Mouse (Mus musculus): ENCODE data around the gene Rxfp4.

Gene Rxfp4

DNA sequence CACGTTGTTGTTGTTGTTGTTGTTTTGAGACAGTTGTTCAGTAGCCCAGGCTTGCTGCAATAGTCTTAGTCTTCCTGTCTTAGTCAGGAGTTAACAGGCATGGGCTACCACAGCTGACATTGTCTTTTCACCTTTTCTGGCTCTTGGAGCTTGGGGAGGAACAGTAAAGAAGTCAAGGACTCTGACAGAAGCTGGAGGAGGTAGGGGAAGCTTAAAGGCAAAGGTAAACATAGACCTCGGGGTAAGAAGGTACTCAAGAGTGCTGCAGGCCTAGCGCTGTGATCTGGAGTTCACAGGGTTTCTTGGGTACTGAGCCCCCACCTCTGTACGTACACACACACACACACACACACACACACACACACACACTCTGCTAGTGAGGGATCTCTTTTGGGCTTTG is 24.2 kb downstream of the Rxfp4 start:
- no peak for DNase-seq

DNA sequence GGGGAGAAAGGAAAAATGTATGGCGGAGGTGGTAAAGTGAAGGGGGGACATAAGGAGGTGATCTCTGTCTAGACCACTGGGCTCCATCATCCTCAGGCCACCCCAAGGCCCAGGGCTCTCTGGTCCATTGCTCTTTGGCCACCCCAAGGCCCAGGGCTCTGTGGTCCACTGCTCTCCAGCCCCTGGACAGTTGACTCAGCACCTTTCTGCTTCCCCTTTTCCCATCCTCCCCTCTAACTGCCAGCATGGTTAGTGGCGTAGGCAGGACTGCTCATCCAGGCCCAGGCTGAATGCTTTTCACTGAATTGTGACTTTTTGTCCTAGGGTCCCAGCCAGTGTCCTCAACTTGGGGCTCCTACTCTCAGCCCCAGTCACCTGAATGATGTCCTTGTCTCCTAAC is 25.4 kb downstream of the Rxfp4 start:
- no peak for DNase-seq

DNA sequence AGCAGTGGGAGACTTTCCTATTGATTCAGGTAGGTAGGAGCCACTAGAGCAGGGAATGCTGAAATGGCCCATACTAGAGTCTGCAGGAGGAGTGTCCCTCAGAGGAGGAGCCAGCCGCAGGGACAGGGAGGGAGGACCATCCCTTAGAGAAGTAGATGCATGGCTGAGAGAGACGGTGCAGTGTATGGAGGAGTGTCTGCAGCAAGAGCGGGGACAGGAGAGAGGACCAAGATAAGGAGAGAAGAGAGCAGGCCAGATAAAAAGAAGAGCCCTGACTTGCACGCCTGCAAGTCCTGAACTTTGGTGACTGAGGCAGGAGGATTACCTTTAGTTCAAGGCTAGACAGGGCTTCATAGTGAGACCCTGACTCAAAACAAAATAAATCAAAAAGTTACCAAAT is 25.8 kb downstream of the Rxfp4 start:
- no peak for DNase-seq

DNA sequence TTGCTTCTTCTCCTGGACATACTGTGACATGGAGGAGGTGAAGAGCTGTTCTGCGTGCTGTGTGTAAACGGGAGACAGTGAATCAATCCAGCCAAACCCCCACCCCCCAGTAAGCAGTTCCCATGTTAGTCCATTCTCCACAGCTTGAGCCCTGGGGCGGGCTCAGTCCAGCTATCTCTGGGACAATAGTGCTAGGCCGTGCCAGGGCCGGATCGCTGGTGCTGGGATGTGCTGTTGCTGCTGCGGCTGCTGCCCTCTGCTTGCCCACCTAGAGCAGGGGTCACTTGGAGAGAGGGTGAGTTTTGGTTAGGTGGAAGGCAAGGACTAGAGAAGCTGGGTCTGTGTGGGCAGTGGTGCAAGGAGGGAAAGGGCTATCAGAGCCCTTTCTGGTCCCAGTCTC is 26.6 kb downstream of the Rxfp4 start:
- no peak for DNase-seq

DNA sequence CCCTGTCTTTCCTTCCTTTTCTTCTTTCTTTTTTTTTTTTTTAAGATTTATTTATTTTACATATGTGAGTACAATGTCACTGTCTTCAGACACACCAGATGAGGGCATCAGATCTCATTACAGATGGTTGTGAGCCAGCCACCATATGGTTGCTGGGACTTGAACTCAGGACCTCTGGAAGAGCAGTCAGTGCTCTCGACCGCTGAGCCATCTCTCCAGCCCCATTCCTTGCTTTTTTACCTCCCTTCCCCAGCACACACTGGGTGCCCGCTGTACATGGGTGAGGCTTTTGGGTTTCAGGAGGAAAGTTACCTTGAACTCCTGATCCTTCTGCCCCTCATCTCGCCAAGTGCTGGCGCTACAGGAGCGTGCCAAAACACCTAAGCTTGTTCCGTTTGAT is 27.4 kb downstream of the Rxfp4 start:
- no peak for DNase-seq

DNA sequence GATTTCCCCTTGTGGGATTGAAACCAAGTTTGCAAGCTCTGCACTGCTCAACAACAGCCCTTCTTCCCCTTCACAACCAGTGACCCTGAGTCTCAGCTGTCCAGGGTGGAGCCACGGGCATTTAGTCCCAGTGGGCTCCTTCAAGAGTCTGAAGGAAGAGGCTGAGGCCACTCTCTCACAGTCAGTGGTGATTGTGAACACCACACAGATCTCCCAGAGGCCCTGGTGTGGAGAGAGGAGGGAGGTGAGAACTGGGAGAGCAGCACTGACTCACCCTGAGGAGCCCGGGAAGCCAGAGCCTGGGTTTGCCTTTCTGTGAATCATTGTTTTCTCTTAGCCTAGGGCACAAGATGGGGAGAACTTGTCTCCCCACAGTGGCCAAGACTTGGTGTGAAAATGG is 28.0 kb downstream of the Rxfp4 start:
- DNase-seq: no peak

DNA sequence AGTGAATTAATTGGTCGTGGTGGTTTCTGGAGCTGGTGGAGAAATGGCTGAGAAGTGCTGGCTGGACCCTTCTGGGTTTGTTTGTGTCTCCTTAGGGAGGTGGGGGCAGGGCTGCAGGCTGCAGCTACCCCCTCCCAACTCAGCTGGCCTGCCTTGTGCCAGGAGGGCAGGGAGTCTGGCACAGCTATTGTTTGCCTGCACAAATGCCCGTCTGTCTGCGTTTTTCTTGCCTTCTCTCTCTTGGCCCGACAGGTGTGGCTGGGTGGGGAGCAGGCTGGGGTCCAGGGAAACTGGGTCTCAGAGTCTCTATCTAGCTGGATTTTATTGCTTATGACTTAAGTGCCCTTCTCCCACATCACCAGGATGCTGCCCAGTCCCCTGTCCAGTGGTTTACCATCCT is 28.6 kb downstream of the Rxfp4 start:
- no peak for DNase-seq

DNA sequence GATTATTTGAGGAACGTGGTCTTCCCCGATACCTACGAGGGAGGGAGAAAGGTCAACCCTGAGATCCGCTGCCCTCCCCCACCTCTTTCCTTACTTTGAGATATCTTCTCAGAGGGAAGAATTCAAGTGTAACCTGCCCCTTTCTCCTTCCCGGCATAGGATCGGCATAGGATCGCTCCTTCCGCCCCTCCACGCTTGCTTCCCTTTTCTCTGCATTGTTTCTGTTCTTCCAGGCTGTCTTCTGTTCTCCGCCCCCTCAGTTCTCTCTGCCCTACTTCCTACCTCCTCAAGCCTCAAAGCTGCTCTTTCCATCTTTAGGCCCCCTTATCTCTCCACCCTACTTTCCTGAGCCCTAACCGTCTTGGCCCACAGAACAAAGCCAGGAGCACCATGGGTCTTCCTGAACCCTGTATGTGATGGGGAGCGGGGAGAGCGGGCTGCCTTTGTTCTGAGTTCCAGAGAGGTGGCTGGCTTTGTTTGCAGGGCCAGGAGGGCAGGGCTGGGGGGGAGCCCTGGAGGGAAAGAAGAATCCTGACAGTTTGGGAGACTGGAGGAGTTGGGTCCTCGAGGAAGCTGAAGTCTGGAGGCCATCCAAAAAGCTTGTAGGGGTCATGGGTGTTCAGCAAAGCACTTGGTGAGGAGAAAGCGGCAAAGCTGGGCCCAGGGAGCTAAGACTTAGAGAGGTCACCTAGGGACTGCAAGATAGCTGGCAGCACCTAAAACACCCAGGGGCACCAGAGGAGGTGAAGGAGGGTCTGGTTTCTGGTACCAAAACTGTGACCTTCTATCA is 29.4 kb downstream of the Rxfp4 start:
- DNase-seq: peak; percentile 17 to 29

DNA sequence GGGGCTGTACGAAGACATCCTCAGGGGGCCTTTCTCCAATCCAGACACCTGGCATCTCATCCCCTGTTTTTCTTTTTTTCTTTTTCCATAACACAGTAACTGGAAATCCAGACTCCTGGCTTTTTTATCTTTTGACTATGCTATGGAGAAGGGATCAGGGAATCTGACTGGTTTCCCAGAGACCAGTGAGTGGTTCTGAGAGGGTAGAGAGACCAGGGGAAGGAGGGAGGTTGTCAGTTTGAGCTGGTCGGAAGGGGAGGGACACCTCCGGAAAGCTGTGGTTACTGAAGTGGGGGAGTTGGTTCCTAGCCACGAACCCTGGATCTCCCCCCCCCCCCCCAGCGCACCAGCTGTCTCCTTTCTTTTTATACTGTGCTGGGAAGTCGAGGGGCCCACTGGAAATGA is 30.0 kb downstream of the Rxfp4 start:
- peak; percentile 26 to 30 for DNase-seq

DNA sequence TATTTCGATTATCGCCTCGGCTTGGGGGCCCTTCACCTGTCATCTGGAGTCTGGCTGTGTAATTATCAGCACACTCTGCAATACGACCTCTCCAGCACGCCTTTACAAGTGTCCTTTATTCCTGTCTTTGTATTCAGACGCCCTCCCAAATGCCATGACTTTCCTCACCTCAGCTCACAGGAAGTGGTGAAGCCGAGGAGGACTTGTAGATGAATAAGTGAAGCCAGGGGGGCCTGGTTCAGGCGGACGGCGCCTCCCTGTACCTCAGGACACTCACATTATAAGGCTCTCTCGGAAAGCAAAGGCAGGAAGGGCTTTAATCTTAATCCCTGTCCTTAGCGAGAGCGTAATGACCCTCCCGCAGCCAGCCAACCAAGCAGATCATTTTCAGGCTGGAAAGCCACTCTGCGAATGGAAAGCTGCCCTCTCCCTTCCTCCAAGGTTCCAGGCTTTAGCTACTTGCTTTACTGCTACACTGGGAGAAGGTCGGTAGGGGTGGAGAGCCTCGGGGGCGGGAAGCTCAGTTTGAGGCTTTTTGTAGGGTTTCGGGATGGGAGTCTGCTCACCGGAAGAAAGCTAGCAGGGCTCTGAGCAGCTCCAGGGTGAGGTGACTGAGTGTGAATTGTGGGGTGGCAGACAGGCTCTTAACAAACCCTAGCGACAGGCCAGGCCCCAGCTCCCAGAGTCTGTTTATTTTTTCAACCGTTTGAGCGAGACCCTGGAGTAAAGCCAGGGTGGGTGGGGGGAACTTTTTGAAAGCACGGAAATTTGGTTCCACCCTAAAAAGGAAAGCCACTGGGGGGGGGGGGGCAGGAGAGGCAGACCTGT is 30.6 kb downstream of the Rxfp4 start:
- peak; percentile 31 for DNase-seq

DNA sequence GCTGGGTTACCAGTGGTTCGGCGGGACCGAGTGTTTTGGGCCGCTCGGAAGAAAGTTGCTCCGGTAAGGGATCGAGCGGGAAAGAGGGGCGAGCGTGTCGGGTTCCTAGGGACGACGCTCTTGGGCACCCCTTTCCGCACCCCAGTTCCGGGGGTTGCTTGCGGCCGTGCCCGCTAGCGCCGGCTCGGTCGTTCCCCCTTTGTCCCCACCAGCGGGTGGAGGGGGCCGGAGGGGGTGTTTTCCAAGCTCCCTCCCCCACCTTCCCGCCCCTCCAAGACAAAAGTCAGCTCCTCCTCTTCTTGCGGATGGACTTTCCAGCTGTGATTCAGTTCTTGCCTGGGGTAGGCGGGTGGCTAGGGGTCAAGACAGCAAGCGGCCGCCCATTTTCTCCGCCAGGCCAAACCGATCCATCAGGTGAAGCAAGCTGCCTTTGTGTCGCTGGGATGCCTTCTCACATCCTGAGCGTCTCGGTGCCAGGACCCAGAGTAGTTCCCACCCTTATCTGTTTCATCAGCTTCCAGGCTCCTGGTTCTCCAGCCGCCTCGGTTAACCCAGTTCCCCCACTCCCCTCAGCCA is 31.3 kb downstream of the Rxfp4 start:
- peak; percentile 28 to 31 for DNase-seq

DNA sequence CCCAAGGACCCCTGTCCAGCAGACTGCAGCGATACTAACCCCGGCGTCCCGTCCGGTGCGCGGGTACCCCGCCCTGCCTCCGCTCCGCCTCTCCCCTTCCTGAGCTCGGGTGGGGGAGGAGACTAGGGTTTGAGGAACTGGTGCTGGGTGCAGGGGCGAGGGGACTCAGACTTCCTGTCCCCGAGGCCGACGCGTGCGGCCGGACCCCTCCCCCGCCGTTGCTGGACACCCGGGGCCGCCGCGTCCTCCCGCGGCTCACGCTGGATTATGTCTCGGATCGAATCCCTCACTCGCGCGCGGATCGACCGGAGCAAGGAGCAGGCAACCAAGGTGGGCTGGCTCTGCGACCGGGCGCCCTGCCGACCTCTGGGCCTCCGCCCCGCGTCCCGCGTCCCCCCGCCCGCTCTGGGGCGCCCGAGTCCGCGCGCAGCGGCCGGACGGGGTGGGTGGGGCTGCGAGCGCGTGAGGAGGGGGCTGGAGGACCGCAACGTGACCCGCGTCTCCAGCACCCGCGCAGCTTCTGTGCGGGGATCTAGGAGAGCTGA is 31.9 kb downstream of the Rxfp4 start:
- peak; percentile 78 to 81 for DNase-seq

DNA sequence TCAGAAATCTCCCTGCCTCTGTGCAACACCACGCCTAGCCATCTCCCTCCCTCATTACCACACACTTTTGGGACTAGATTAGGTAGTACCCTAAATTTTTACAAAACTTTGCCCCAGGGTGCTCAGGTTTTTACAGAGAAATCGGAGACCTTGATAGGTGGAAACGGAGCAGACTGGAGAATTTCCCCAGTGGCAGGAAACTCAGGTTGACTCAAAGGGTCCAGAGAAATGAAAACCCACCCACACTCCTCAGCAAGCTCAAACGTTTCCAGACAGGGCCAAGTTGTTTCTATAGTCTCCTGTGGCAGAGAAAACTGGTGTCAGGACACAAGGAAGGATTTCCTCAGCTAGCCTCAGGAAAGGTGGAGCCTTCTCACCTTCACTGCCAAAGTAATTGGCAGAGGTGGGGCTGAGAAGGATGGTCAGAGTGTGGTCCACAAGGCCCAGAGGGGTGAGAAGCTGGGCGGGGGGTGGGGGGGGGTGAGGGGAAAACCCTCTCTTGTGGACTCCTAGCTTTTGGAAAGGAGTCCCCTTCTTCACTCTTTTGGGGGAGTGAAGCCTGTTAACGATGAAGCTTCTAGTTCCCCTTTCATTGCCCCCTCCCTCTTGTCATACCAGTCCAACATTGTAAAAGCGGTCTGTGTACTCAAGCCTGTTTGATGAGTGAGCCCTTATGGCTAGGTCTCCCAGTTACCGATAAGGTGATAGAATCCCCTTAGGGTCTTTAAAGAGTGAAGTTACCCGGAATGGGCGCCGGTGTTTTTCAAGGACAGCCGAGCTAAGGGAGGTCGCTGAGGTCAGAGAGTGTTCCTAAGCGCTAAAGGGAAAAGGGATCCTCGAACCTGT is 32.6 kb downstream of the Rxfp4 start:
- DNase-seq: no peak

DNA sequence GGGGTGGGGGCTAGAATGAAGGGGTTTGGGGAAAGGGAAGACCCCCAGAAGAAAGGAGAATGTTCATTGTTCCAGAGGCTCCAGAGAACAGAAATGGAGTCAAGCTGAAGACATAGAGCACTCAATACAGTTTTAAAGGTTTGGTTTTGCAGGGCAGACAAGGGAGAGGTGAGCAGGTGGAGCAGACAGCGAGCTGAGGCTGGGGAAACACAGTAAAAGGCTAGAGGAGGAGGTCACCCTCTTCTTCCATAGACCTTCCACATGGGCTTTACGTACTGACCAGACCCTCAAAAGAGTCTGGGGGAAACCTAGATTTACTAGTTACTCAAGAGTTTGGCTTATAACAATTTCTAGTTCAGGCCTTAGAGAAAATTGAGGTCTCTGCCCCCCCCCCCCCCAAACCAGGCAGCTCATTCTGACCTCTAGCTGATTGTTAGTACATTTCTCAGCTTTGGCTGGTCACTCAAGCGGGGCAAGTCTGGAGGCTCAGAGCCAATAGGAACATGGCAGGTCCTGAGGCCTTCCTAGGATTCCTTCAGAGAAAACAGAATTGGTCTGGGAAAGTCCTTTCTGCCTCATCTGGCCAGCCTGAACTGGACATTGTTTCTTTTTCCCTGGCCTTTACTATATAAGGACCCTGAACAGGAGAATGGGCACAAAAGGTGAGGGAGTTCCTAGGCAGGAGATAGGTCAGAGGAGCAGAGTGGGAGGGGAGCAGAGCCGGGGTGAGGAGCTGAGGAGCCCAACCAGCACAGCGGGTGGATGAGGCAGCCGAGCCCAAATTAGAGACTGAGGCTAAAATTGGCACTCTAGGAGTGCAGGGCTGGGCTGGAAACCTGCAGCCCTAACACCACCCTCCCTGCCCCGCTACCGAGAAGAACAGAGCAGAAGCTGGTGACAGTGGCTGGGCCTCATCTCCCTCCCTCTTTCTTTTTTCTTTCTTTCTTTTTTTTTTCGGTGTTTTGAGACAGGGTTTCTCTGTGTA is 33.5 kb downstream of the Rxfp4 start:
- no peak for DNase-seq

DNA sequence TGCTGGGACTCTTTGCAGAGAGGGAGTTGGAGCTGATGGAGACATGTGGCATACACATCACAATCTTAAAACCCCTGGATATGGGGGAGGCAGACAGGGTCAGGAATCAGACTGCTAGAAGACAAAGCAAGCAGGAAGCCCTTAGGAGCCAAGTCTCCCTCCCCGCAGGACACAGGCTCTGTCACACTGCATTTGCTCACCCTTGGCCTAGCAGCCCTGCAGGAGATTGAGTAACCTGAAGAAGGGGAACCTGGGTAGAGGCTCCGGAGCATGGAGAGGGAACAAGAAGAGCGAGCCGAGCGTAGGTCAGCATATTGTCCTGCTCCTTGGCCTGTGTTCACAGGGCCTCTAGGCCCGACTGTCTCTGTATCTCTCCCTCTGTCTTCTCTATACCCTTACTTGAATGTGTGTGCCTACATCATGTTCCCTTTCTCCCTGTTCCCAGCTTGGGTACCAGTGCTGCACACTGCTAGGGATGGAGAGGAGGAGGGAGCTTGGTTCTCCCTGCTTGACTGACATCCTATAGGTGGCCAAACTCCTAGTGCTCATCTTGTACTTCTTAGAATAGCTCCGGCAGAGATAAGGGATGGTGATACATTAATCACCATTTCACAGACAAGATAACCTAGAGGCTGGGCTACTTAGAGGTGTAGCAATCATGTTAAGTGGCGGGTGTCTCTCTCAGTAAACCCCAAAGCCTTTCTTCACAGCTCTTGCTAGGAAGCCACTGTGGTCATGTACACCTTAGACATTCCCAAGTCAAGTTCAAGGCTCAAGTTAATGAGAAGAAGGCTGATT is 34.7 kb downstream of the Rxfp4 start:
- no peak for DNase-seq

DNA sequence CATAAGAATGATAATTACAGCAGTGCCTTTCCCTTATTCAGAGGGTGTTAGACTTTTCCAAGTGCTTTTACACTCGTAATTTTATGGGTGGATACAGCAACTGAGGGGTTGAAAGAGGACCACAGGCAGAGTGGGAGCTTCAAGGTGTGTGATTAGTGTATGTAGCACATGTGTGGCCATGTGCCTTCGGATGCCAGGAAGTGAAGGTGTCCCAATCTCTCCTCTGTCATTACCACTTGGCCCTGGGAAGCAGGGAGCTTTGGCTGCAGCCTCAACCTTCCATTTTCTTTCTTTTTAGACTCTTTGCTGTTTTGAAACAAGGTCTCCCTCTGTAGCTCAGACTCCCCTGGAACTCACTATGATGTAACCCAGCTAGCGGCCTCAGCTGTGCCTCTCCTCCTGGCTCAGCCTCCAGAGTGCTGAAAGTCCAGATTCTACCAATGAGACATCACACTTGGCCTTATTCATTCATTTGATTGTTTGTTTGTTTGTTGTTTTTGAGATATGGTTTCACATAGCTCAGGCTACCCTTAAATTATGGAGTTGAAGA is 35.9 kb downstream of the Rxfp4 start:
- DNase-seq: no peak

DNA sequence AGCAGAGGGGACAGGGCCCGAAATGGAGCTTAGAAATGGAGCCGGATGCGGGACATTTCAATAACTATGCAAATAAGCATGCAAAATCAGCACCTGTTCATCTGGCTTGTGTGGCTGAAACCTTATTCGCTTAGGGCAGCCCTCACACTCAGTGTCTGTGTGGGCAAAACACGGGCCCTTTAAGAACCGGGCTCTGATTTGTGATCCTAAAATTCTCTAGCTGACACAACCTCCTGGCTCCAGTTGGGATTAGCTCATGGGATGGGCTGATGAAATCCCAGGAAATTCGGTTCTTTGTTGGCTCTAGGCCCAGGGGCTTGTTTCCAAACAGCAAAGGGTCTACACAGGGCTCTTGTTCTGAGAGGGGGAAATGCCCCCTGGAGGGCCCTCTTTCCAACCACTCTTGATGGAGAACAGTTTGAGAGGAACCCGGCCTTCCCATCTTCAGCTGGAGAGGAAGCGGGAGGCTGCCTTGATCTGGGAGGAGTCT is 37.0 kb downstream of the Rxfp4 start:
- DNase-seq: peak; percentile 37 to 40

DNA sequence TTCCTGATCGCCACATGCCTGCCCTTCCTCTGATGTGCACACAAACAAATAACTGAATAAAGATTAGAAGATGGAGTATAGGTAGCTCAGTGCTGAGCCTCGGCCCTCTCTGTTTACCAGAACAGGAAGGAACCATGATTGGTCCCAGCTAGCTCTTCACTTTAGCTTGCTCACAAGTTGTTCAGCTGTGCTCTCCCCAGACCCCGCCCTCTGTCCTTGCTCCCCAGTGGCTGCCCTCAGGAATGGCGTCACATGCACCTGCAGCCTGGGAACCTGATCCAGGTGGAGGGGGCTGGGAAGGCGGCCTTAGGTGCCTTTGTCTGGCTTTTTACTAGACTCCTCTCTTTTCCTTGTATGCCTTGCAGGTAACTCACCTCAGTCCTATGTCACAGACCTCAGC is 37.8 kb downstream of the Rxfp4 start:
- DNase-seq: no peak

DNA sequence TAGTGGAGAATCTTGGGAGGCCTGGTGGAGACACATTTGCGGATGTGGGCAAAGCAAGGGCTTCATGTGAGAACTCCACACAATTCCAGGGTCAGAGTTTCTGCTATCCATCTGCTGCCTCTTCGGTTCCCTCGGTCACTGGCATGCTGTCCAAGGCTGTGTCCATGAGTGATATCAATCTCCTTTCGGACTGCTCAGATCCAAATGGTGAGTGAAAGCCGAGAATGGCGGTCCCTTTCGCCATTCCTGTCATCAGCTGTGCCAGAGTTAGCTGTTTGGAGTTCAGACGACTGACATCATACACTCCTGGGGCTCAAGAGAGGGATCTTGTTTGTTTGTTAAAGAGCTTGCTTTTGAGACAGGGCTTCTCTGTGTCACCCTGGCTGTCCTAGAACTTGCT is 38.5 kb downstream of the Rxfp4 start:
- no peak for DNase-seq

DNA sequence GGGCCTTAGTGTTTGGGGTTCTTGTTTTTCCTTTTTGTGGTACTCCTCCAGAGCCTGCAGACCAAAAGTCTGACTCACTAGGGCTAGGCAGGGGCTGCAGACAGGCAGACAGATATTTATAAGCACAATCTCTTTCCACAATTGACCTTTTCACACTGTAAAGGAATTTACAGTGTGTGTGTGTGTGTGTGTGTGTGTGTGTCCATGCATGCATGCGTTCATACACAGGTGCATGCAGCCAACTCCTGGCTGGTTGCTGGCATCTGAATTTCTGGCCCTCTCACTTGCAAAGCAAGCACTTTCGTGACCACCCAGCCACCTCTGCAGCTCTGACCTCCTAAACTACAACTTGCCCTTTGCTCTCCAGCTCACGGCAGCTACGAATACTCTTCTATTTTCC is 43.9 kb downstream of the Rxfp4 start:
- DNase-seq: no peak

All from B cell, adult 2 months (primary cell).